Mouse (Mus musculus): ENCODE measurements at regions not wholly inside any gene's neighbourhood (a gene's known extent, or its start where the extent isn't known, plus 50 kb on each side); places are given as distances from the start of the nearest gene placed in this dataset.
"Not testable (repeated sequence)": the region's sequence is repeated elsewhere in the genome, so short reads cannot be mapped to it uniquely, and the experiment has no call there.

- Histone ChIP-seq H3K27ac (no peak overlapping the region), H3K36me3 (no peaks in the 10 kb centered on the region), H3K4me3 (no peak overlapping the region), H3K27me3 (no peaks in the 10 kb centered on the region), H3K4me2 (replicated peaks) (no peak overlapping the region), H3K4me1 (no peaks in the 10 kb centered on the region), H3K9ac (no peak overlapping the region), H3K9me3 (replicated peaks) (no peaks in the 10 kb centered on the region)
- WGBS, result 86% methylated on average over 2 of the region's 2 CpGs
- no peak for ATAC-seq (ENCODE audit: low FRiP score)
These were observed 965.3 kb upstream of the Robo1 start for GRCm38 (mm10) chr16:71342777-71343176.

DNA sequence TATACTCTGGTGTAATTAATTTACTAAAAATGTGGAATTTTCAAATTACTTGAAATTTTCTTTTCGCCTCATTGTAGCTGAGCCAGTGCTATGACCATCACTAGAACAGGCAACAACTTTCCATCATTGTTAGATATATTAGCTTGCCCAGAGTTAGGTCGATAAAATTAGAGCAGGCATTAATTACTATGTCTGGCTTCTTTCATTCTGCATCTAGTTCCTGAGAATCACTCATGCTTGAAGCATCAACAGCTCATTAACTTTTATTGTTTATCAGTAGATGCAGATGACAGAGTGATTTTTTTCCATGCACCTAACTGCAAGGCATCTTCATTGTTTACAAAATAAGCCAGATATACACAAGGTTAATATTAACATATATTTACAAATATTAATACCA lies 963.5 kb upstream of the Robo1 start:
- no peak for ATAC-seq (ENCODE audit: low FRiP score)
- WGBS, result 84% methylated on average over 2 of the region's 2 CpGs
- Histone ChIP-seq H3K4me3 (no peak overlapping the region), H3K4me1 (no peaks in the 10 kb centered on the region), H3K27ac (no peak overlapping the region), H3K4me2 (replicated peaks) (no peak overlapping the region), H3K9me3 (replicated peaks) (no peaks in the 10 kb centered on the region), H3K9ac (no peak overlapping the region), H3K27me3 (no peaks in the 10 kb centered on the region), H3K36me3 (no peaks in the 10 kb centered on the region)

GRCm38 (mm10) chr16:71391872-71392271 lies 916.2 kb upstream of the Robo1 start:
- Histone ChIP-seq H3K9ac (no peak overlapping the region), H3K4me1 (no peaks in the 10 kb centered on the region), H3K27ac (peak overlapping the region; percentile 44; the same call in 1 of the 2 replicates), H3K4me3 (no peak overlapping the region), H3K4me2 (replicated peaks) (no peak overlapping the region), H3K36me3 (no peaks in the 10 kb centered on the region), H3K27me3 (no peaks in the 10 kb centered on the region), H3K9me3 (replicated peaks) (no peaks in the 10 kb centered on the region)
- WGBS, result 45% methylated on average over 5 of the region's 5 CpGs
- ATAC-seq (ENCODE audit: low FRiP score), result 0 out of 2 replicates have a peak, but pooled peaks have one; percentile 50

DNA sequence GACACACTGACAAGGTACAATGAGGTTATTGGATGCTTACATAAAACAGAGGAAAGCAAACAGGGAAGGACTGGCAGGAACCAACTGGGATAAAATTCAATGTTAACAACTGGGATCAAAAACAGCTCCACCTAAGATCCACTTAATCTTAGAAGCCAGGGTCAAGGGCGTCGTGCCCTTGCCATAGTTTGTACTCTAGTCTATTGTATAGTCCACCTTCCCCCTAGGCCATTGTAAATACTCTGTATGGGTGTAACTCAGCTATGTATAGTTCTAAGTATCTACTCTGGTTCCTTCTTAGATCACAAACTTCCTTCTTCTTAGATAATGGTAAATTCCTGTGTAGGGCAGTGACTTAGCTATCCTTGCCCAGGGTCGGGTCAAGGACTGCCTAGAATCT lies 873.3 kb upstream of the Robo1 start:
- WGBS, result 88% methylated on average over 3 of the region's 3 CpGs

More for the DNA sequence above, 873.3 kb upstream of the Robo1 start:
- not testable (repeated sequence) for H3K9me3 ChIP-seq (replicated peaks); H3K9ac ChIP-seq; H3K36me3 ChIP-seq; ATAC-seq (ENCODE audit: low FRiP score); H3K4me1 ChIP-seq; H3K4me3 ChIP-seq; H3K27me3 ChIP-seq; H3K27ac ChIP-seq; H3K4me2 ChIP-seq (replicated peaks)

Data from hindbrain, embryonic 12.5 days (tissue).